Mouse (Mus musculus) natural killer cell, adult 2 months (primary cell): Measurements from ENCODE around the gene Rab11fip4.

Source experiments
- DNase-seq, 2 experiments: peaks; one replicate each; pipeline ENCODE4 v3.0.0; 2022; ENCODE audit warnings: low spot score in 2 of 2

Rab11fip4 gene

DNA sequence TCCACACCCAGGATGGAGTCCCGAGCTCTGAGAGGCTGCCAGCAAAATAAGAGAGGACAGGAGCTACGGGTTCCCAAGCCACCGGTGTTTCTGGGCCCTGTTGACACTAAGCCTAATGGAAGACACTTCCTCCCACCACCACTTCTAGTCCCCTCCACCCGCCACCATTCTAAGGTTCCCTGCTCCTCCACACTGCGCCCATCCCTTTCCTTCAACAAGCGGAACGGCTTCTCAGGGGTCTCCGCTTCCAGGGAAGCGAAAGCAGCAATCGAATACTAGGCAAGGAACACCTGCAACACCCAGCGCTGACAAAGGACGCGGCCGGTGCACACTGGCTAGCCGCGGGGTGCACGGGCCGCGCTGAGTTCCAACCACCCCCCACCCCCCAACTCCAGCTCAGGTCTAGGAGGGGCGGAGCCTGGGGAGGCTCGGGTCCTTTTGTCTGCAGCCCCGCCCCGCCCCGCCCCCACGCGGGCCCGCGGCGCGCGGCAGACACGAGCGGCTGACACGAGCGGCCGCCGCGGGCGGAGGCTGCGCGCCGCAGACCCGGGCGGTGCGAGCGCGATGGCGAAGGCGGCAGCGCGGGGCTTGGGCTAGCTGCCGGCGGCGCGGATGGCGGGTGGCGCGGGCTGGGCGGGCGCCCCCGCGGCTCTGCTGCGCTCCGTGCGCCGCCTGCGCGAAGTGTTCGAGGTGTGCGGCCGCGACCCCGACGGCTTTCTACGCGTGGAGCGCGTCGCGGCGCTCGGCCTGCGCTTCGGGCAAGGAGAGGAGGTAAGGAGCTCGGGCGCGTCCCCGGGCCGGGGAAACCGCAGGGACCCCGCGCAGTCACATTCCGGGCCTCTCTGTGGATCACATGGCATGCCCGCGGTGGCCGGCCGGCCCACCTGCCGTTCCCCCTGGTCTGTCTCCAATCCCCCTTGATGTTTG lies at the start of gene Rab11fip4:
Gene Rab11fip4, plus strand, starts transcription at position 549 of the 927 bp plus-strand sequence.
- DNase-seq = no peak

DNA sequence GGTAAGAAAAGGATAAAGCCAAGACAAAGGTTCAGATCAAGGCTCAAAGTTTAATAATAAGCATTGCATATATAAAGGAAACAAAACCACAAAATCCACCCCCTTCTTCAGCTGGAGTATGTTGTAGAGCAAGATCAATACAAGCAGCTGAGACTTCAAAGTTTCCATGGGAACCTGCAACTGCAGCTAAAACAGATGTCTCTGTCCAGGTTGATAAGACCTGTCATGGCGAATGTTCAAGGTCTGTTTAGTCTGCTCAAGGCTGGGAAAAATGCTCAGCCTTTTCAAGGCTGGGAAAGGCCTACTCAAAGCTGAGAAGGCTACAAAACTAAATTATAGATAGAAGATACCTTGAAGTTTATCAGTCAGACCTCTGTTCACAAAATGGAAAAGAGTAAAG lies 38.4 kb upstream of the Rab11fip4 start:
- no peak for DNase-seq

DNA sequence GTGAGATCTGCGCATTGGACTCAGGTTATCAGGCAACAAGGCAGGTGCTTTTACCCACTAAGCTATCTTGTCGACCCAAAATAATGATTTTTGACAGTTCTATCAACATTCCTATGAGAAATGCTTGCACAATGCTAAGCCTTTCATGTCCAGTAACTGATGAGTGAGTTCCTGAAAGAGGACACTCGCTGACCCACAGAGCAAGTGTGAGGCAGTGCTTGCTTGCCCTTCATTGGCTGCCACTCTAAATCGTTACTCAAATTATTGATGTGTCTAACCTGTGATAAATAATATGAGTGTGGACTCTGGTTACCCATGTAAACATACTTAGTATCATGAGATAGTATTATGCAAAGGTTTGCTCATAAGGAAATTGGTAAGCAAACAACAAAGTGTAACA lies 30.5 kb upstream of the Rab11fip4 start:
- DNase-seq = no peak

DNA sequence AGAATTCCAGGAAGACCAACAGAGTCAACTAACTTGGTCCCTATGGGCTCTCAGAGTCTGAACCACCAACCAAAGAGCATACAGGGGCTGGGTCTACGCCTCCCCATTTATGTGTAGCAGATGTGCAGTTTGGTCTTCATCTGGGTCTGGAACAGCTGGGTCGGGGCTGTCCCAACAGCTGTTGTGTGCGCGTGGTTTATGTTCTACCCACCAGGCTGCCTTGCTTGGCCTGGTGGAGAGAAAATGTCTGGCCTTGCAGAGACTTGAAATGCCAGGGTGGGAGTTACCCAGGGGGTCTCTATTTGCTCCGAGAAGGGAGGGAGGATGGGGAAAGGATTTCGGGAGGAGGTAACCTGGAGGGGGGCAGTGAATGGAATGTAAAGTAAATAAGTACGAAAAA lies 27.5 kb upstream of the Rab11fip4 start:
- no peak for DNase-seq

DNA sequence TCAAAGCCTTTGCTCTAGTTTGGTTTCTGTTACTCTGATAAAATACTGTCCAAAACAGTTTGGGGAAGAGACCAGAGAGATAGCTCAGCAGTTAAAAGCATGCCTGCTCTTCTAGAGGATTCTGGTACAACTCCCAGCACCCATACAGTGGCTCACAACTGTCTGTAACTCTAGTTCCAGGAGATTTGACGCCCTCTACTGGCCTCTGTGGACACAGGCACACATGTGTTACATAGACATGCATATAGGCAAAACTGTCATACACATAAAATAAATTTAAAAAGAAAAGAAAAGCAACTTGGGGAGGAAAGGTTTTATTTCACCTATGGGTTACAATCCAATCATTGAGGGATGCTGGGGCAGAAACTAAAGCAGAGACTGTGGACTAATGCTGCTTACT lies 24.1 kb upstream of the Rab11fip4 start:
- DNase-seq = no peak

DNA sequence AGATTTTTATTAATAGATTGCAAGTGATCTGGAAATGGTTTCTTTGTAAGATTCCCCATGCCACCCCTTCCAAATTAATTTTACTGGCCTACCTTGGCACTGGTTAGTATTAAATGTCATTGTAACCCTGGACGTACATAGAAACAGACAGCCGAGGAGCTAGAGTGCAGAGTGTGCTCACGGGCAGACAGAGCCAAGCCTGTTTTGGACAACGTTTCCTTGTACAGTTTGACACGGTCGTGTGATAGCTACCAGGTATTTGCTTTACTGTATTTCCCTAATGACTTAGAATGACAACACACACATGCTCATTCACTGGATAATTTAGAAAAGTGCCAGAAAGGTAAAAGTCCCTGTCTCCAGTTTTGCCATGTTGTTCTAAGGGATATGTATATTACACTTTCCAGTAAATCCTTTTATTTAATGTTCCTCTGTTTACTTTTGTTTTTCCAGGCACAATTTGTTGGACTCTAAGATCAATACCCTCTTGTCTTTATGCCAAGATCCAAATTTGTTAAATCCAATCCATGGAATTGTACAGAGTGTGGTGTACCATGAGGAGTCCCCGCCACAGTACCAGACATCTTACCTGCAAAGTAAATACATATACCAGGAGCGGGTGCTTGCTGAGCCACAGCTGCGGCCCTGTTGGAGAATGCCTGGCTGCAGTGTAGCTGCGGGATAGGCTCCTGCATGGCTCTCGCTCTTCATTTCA lies 22.7 kb upstream of the Rab11fip4 start:
- no peak for DNase-seq

DNA sequence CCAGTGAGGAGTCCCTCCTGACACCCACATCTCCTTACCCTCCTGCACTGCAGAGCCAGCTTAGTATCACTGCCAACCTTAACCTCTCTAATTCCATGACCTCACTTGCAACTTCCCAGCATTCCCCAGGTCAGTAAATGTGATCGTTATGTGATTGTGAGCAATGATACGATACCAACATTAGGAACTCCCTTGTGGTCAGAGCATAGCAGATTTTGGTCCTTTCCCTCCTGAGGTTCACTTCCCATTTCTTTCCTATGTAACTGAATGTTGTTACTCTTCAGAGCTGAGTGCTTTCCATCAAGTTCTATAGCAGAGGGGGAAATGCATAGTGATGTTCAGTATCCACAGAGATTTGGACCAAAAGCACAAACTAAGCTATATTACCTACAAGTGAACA lies 20.7 kb upstream of the Rab11fip4 start:
- no peak for DNase-seq

DNA sequence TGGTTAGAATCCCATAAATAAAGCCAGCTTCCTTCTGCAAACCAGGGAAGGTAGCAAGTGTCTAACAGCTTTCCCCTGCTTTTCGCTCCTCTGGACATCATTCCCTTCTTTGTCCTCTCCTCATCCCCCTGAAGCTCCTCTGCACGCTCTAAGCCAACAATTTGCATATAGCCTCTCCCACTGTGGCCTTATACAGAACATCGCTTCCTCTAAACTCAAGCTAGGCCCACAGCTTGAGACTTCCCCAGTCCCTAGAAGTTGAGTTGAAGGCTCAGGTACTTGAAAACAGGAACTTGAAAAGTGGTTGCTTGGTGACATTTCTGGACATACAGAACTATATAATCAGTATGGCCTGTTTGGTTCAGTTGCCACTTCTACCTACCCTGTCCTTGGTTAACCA lies 17.2 kb upstream of the Rab11fip4 start:
- peak in 1 of 2 experiments; percentile 29 for DNase-seq

DNA sequence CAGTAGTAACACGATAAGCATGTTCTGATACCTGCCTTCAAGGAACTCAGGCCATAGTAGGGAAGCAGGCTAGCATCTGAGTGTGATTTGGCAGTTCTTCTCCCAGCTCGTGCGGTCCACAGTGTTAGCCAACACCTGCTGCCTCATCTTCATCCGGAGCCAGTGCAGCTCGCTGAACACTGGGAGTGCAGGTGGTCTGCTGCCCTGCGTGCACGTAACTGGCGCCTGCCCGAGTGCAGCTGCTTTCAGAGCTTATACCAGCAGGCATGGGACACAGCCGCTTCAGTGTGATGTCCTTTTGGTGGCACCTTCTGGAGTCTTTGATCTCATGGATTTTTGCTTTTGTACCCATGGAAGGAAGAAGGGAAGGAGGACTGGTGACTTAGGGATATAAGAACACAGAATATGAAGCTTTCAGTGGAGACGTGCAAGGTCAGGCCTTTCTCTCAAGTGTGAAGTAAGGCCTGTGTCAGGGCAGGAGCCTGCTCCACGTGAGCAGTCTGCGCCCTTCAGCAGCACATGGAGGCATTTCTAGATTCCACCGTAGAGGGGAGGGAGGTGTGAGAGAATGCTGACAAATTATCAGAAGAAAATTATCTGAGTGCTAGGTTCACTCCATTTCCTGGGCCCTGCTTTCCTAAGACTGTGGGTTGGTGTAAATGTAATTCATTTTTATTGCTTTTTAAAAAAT lies 15.5 kb upstream of the Rab11fip4 start:
- DNase-seq = no peak

DNA sequence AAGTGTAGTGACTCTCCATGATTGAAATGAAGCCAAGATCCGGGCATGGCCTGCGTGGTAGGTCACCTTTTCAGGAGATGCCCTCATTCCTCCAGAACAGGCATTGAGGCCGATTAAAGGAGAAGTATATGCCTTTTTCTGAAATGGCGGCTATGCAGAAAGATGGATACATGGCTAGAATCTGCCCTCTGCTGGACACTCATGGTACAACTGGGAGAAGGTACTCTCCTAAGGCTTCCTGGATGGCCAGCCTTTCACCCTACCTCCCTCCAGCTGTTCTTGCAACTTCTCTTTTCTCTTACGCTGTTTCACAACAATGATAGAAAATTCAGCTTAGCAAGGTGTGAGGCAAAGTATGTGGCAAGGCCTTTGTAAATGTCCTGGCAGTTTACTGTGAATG lies 13.3 kb upstream of the Rab11fip4 start:
- peak; percentile 75 to 81 for DNase-seq

DNA sequence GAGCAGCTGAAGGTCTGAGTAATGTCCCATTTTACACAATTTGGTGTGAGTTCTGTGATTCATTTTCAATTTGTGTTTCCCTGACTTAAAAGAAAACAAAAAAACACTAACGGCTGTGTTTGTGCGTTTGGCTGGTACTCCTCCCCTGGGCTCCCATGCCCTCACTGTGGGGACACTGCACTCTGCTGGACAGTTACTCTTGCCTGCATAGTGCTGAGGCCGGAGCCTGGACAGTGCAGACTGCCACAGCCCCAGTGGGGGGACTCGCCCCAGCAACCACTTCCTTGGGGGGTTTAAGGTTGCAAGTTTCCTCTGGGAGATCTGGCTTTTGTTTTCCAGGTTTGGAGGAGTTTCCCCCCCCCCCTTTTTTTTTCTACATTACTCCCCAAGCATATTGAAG lies 10.4 kb upstream of the Rab11fip4 start:
- no peak for DNase-seq

DNA sequence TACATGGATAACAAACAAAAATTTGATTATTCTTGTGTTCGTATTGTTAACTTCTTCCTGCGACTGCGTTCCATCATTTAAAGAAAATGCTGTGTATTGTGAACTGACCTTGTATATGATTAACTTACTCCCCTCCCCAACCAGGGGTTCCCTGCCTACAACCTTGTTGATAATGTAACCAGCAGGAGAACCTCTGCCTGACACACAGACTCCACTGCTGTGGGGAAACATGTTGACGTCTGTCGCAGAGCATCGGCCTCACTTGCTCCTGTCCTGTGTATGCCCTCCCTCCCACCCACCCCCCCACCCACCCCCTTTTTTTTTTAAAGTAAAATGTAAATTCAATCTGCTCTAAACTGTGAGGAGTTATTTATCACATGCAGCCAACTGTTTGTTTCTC lies 9.8 kb upstream of the Rab11fip4 start:
- DNase-seq = no peak

DNA sequence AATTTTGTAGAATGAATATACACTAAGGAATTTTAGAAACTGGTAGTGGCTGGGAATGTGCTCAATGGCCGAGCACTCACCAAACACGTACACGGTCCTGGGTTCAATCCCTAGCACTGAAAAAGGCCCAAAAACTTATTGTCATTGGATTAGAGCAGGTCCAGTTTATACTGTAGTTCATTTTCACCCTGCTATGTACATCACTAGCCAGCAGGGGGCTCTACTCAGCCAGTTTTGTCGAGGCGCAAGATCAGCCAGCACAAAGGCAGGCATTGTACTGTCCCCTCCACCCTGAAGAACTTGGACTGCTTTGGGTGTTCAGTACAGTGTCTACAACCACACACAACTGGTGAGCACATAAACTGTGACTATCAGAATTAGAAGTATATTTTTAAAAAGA lies 6.8 kb upstream of the Rab11fip4 start:
- peak; percentile 47 to 58 for DNase-seq

DNA sequence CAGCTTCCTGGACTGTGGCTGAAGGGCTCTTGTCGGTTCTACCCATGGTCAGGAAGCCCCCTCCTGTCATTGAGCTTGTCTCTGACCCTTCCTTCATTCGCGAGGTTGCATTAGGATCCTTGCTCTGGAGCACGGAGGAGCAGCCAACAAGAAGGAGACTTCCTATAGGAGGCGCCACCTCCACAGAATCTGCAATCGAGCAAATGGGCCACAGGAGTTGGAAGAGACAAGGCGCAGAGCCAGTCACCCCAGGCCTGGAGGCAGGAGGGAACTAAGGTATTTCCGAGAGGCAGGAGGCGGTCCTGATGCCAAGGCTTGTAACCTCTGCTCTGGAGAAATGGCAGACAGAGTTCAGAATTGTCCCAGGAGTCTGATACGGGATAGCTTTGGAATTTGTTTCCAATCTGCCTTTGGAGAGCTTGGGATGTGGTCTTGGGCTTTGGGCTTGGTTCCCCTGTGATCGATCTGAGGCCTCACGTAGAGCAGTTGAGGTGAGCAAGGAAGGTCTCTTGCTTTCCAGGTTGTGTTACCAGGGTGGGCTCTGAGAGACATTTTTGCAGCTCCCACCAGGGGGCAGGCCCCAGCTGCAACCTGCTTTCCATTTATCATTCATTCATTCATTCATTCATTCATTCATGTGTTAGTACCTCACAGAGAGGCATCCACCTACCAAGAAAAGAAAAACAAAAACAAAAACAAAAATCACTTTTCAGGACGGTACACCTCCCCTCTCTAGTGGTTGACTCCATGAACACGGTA lies 1.5 kb upstream of the Rab11fip4 start:
- DNase-seq = no peak

DNA sequence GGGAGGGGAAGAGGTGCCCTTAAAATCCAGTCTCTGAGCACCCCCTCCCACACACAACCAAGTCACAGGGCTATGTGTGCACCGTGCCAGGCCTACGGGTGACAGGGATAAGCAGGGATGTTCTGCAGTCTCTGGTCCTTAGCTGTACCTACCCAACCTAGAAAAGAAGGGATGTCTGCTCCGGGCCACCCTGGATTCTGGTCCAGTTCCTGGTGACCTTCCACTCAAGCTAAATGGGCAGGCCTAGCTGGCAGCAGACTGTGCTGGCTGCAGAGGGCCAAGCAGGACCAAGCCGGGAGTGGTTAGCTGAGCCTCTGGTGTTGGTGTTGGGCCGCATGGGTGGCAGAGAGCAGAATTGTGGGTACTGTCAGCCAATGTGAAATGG lies 571 bp downstream of the Rab11fip4 start:
- no peak for DNase-seq

DNA sequence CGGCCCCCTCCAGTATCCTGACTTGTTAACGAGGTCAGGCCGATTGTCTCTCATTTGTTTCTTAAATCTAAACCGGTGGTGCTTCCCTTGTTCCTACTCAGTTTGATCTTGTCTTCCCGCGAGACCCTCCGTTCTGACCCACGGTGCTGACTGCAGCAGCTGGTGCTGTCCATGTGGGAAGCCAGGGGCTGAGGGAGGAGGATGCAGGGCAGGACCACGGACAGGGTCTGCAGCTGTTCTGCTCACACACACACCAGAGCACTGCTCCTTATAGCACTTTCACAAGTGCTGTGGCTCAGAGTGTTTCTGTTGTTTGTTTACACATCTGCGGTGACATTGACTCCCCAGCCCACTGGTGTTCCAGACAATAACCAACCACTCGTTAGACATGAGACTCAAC lies 2.5 kb downstream of the Rab11fip4 start:
- DNase-seq = no peak

DNA sequence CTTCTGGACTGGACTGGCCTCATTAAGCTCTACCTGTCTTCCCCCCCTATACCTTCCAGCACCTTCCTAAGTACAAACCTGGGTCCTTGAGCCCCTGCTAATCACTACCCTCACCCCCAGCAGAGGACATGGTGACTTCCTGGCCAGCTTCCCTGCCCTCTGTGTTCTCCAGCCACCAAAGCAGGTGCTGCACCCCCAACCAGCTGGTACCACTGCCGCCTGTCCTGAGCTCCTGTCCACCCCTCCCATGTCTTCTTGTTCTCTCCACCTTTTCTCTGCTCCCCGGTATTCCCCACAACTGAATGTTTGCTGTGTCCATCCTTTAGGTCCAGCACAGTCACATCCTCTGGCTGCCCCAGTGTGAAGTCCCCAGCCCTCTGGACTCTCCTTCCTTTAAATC lies 19.4 kb downstream of the Rab11fip4 start:
- no peak for DNase-seq

DNA sequence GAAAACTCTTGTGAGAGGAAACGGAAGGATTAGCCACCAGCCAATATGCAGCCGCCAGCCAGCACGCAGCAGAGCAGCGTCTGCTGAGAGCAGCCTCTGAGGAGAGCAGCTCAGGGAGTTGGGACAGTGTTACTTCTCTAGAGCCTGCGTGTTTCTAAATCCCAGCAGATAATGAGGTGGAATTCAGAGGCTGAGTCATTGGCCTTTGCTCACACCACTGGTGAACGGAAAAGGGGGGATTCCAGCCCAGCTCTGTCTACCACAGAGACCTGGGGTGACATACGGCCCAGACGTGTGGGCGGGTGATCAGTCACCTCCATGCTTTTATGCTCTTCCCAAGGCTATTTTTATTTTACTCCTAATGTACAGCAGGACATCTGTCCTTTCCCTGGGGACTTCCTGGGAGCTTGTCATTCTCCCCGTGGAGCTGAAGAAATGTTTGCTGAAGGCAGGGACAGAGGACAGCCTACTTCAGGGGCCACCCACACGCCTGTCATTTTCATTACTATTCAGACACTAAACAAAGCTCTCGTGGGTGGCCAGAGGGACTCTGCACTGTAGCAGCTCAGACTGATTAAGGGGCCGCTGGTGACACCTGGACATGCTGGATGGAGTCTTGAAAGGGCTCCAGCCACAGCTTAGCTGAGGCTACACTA lies 20.1 kb downstream of the Rab11fip4 start:
- DNase-seq = peak in 1 of 2 experiments; percentile 32

DNA sequence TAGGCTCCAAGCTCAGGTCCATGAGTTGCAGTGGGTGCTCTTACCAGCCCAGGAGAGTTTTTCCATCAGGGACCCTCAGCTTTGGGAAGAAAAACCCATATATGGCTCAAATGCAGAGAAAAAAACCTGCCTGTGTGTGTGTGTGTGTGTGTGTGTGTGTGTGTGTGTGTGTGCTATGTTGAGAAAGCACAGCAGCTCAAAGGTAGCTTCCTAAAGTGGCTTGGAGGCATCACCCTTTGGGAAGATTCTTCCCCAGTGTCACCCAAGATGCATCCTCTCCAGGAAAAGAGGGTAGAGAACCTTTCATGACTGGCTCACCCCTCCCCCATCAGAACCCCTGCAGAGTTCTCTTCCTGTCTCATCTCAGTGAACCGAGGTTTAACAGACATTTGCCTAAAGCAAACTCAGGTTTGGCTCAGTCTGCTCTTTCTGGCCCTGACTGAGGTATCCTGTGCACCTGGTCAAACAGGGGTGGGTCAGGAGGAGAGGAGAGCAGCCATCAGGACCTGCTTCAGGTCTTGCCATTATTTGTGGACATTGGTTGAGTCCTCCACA lies 21.1 kb downstream of the Rab11fip4 start:
- DNase-seq = no peak

DNA sequence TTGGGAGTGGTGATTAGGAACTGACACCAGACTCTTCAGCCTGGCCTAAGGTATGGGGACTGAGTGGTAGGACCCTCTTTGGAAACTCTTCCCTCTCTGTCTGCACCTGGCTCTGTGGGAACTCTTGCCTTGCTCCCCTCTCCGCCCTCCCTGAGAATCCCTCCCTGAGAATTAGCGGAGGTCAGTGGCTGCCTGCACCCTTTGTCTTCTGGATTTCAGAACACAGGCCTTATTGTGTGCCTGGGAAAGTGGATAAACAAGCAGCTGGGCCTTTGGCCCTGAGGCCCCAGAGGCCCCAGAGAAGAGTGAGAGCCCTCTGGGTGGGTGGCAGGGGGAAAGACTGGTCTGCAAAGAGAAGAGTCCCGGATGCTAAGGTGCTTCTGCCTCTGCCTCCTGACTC lies 22.1 kb downstream of the Rab11fip4 start:
- DNase-seq = no peak

DNA sequence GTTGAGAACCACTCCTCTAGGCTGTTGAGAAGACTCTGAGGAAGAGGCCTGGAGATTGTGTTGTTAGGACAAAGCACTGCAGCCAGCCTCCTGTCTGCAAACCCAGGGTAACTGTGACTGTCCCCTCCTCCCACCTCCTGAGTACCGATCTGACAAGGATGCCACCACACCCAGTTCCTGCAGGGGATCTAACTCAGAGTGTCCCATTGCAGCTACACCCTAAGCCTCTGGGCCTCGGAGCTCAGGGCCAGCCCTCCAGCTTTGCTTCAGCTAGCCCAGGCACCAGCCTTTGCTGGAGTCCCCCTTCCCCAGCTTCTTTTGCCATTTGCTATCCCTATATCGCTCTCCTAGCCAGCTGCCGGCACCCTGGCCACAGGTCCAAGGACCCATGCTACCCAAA lies 22.7 kb downstream of the Rab11fip4 start:
- DNase-seq = no peak
